Mouse (Mus musculus): ENCODE measurements around the gene Gm21188. TPM values are rescaled to one million over a fixed set of nuclear protein-coding genes. Genes with fewer than 3 reads are reported as not detected.
A peak's percentile ranks its signal among the peaks of the same experiment; 100 is the strongest.
"Not testable (repeated sequence)": the region's sequence is repeated elsewhere in the genome, so short reads cannot be mapped to it uniquely, and the experiment has no call there.

Gm21188 gene
- polyA plus RNA-seq, 1 experiment from 2014 or later: 0.13 TPM

- not testable (repeated sequence) for ATAC-seq (ENCODE audit: low read depth)
Observed at GRCm38 (mm10) chr13:120024581-120024980, 27.4 kb downstream of the Gm21188 start.

DNA sequence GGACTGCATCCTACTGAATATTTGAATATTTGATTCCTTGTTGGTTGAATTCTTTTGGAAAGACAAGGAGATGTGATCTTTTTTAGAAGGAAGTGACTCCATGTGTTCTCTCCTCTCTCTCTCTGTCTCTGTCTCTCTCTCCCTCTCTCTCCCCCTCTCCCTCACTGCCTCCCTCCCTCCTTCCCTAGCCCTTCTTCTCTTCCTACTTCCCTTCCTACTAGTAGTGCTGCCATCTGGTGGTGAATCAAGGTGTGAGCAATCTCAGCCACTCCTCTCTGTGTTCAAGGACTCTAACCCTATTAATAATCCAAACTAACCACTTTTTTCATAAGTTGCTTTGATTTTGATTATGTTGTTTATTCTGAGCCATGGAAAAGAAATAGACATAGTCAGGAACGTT lies 30.5 kb downstream of the Gm21188 start:
- H3K9me3 ChIP-seq (ENCODE audit: control insufficient read depth, low read length); DNase-seq (ENCODE audit: low spot score); ATAC-seq (ENCODE audit: low read depth); H3K4me1 ChIP-seq (ENCODE audit: control insufficient read depth, insufficient read depth, low read length); H3K4me3 ChIP-seq (ENCODE audit: low read depth, low read length); H3K27ac ChIP-seq (replicated peaks; ENCODE audit: low read depth, low read length); H3K9ac ChIP-seq (ENCODE audit: low read depth, low read length); H3K36me3 ChIP-seq (ENCODE audit: control insufficient read depth, insufficient read depth, low read length); H3K4me2 ChIP-seq (ENCODE audit: low read depth, low read length): not testable (repeated sequence)
- no CpG with 5 or more reads among the region's 1 CpGs for WGBS
- peaks cover 11% of the 10 kb centered on the region for H3K27me3 ChIP-seq (replicated peaks; ENCODE audit: control insufficient read depth, insufficient read depth, low read length)

More at GRCm38 (mm10) chr13:120024581-120024980, 27.4 kb downstream of the Gm21188 start:
- not testable (repeated sequence) for DNase-seq (ENCODE audit: low spot score); H3K27ac ChIP-seq (replicated peaks; ENCODE audit: low read depth, low read length); H3K4me2 ChIP-seq (ENCODE audit: low read depth, low read length); H3K36me3 ChIP-seq (ENCODE audit: control insufficient read depth, insufficient read depth, low read length); H3K9ac ChIP-seq (ENCODE audit: low read depth, low read length); H3K4me3 ChIP-seq (ENCODE audit: low read depth, low read length); H3K4me1 ChIP-seq (ENCODE audit: control insufficient read depth, insufficient read depth, low read length); H3K9me3 ChIP-seq (ENCODE audit: control insufficient read depth, low read length)
- H3K27me3 ChIP-seq (replicated peaks; ENCODE audit: control insufficient read depth, insufficient read depth, low read length): peaks cover 14% of the 10 kb centered on the region
- WGBS: 7% methylated on average over 9 of the region's 9 CpGs

DNA sequence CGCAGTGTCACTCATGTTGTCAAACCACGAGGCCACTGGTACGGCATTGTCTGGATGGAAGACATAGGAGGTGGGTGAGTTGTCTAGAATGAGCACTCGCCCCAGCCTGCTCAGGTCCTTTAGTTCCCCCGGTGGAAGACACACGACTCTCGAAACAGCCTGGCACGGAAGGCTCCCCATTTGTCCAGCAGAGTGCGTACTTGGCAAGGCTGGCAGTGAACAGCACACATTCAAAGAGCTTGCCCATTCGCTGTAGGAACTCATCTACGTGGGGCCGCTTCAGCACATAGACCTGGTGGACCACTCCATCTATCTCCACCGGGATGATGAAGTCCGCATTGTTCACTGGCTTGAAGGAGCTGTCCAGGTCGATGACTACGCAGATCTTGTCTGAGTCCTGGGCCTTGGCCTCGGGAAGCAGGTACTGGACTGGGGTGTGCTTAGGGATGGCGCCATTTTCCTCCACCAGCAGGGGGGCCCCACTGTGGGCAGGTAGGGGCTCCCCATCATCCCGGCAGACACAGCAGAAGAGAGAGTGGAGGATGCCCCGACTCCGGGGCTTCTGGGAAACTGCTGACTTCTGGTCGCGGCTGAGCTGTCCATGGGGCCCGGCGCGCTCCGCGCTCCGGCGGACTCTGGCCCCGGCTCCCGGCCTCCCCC lies 36.5 kb downstream of the Gm21188 start:
- 2% methylated on average over 6 of the region's 32 CpGs for WGBS
- H3K4me1 ChIP-seq (ENCODE audit: control insufficient read depth, insufficient read depth, low read length); H3K27me3 ChIP-seq (replicated peaks; ENCODE audit: control insufficient read depth, insufficient read depth, low read length); H3K4me3 ChIP-seq (ENCODE audit: low read depth, low read length); H3K27ac ChIP-seq (replicated peaks; ENCODE audit: low read depth, low read length); H3K36me3 ChIP-seq (ENCODE audit: control insufficient read depth, insufficient read depth, low read length); DNase-seq (ENCODE audit: low spot score); H3K9me3 ChIP-seq (ENCODE audit: control insufficient read depth, low read length); H3K9ac ChIP-seq (ENCODE audit: low read depth, low read length); H3K4me2 ChIP-seq (ENCODE audit: low read depth, low read length); ATAC-seq (ENCODE audit: low read depth): not testable (repeated sequence)

DNA sequence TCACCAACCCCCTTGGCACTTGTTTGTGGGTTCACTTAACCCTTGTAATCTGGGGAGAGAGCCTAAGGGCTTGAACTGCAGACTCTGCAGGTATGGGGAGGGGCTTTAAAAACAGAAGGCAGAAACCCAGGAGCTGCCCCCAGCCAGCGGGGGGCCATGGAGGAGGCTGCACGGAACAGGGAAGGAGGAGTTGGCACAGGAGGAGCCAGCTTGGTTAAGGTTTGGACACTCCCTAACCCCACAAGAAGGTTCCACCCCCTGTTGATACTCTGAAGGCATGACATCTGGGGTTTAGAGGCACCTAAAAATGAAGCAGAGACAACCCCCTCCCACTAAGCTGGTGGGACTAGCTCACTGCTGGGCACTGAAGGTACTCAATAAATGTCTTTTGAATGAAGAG lies 38.0 kb downstream of the Gm21188 start:
- not testable (repeated sequence) for ATAC-seq (ENCODE audit: low read depth); DNase-seq (ENCODE audit: low spot score); H3K36me3 ChIP-seq (ENCODE audit: control insufficient read depth, insufficient read depth, low read length); H3K4me2 ChIP-seq (ENCODE audit: low read depth, low read length); H3K9ac ChIP-seq (ENCODE audit: low read depth, low read length); H3K27me3 ChIP-seq (replicated peaks; ENCODE audit: control insufficient read depth, insufficient read depth, low read length); H3K4me3 ChIP-seq (ENCODE audit: low read depth, low read length); H3K9me3 ChIP-seq (ENCODE audit: control insufficient read depth, low read length); H3K27ac ChIP-seq (replicated peaks; ENCODE audit: low read depth, low read length); H3K4me1 ChIP-seq (ENCODE audit: control insufficient read depth, insufficient read depth, low read length)
- WGBS: no CpG with 5 or more reads among the region's 2 CpGs

- H3K27me3 ChIP-seq (replicated peaks; ENCODE audit: control insufficient read depth, insufficient read depth, low read length); H3K4me1 ChIP-seq (ENCODE audit: control insufficient read depth, insufficient read depth, low read length); H3K27ac ChIP-seq (replicated peaks; ENCODE audit: low read depth, low read length); DNase-seq (ENCODE audit: low spot score); ATAC-seq (ENCODE audit: low read depth); H3K9me3 ChIP-seq (ENCODE audit: control insufficient read depth, low read length); H3K4me3 ChIP-seq (ENCODE audit: low read depth, low read length); H3K36me3 ChIP-seq (ENCODE audit: control insufficient read depth, insufficient read depth, low read length); H3K4me2 ChIP-seq (ENCODE audit: low read depth, low read length); H3K9ac ChIP-seq (ENCODE audit: low read depth, low read length): not testable (repeated sequence)
- no CpG with 5 or more reads among the region's 5 CpGs for WGBS
Observed at GRCm38 (mm10) chr13:120013544-120013943, 38.5 kb downstream of the Gm21188 start.

DNA sequence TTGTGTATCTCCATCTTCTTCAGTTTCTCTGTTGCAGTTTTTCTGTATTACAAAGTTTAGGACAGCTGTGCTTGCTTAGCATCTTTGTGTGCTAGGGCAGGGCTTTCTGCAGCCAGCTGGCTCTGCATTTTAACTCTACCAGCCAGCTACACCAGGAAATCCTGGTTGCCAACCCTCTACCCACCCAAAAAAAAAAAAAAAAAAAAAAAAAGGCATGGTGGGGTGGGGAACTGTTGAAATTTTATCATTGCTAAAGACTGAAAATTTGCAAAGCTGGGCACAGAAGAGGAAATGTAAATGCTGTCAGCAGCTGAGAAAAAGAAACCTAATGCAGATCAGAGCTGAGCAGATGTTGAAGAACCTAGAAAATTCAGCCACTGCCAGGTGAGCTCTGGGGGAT lies 41.9 kb downstream of the Gm21188 start:
- not testable (repeated sequence) for H3K4me2 ChIP-seq (ENCODE audit: low read depth, low read length); DNase-seq (ENCODE audit: low spot score); H3K27ac ChIP-seq (replicated peaks; ENCODE audit: low read depth, low read length)

DNA sequence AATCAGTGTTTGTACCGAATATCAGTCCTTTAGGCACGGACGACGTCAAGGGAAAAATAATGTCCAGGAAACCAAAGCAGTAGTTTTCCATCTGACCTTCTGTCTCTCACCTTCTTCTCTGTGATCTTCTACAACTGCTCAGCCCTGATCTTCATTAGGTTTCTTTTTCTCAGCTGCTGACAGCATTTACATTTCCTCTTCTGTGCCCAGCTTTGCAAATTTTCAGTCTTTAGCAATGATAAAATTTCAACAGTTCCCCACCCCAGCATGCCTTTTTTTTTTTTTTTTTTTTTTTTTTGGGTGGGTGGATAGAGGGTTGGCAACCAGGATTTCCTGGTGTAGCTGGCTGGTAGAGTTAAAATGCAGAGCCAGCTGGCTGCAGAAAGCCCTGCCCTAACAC lies 52.8 kb downstream of the Gm21188 start:
- H3K9me3 ChIP-seq (ENCODE audit: control insufficient read depth, low read length); H3K4me3 ChIP-seq (ENCODE audit: low read depth, low read length); H3K27ac ChIP-seq (replicated peaks; ENCODE audit: low read depth, low read length); DNase-seq (ENCODE audit: low spot score); H3K27me3 ChIP-seq (replicated peaks; ENCODE audit: control insufficient read depth, insufficient read depth, low read length); ATAC-seq (ENCODE audit: low read depth); H3K4me1 ChIP-seq (ENCODE audit: control insufficient read depth, insufficient read depth, low read length); H3K36me3 ChIP-seq (ENCODE audit: control insufficient read depth, insufficient read depth, low read length); H3K4me2 ChIP-seq (ENCODE audit: low read depth, low read length); H3K9ac ChIP-seq (ENCODE audit: low read depth, low read length): not testable (repeated sequence)
- no CpG with 5 or more reads among the region's 4 CpGs for WGBS

More for the DNA sequence above, 41.9 kb downstream of the Gm21188 start:
- not testable (repeated sequence) for H3K9me3 ChIP-seq (ENCODE audit: control insufficient read depth, low read length); H3K4me3 ChIP-seq (ENCODE audit: low read depth, low read length); H3K4me1 ChIP-seq (ENCODE audit: control insufficient read depth, insufficient read depth, low read length); H3K9ac ChIP-seq (ENCODE audit: low read depth, low read length); H3K36me3 ChIP-seq (ENCODE audit: control insufficient read depth, insufficient read depth, low read length); H3K27me3 ChIP-seq (replicated peaks; ENCODE audit: control insufficient read depth, insufficient read depth, low read length); ATAC-seq (ENCODE audit: low read depth)

- H3K27ac ChIP-seq (replicated peaks; ENCODE audit: low read depth, low read length); H3K4me1 ChIP-seq (ENCODE audit: control insufficient read depth, insufficient read depth, low read length); H3K27me3 ChIP-seq (replicated peaks; ENCODE audit: control insufficient read depth, insufficient read depth, low read length); DNase-seq (ENCODE audit: low spot score); H3K36me3 ChIP-seq (ENCODE audit: control insufficient read depth, insufficient read depth, low read length); H3K9ac ChIP-seq (ENCODE audit: low read depth, low read length); H3K4me3 ChIP-seq (ENCODE audit: low read depth, low read length); H3K4me2 ChIP-seq (ENCODE audit: low read depth, low read length); H3K9me3 ChIP-seq (ENCODE audit: control insufficient read depth, low read length): not testable (repeated sequence)
- ATAC-seq (ENCODE audit: low read depth): peak; percentile 77; the same call in 1 of the 2 replicates
- no CpG with 5 or more reads among the region's 22 CpGs for WGBS
Observed at GRCm38 (mm10) chr13:119998442-119999086, 53.4 kb downstream of the Gm21188 start.
